Mouse (Mus musculus) hindbrain, embryonic 10.5 days (tissue): ENCODE results near the gene Tufm. TPM values are rescaled to one million over a fixed set of nuclear protein-coding genes. Genes with fewer than 3 reads are reported as not detected.

Source experiments
- DNase-seq: peaks from one replicate; pipeline ENCODE4 v3.0.0-alpha.2; 2017; ENCODE audit warnings: low spot score
- H3K27ac ChIP-seq: fragments of 300-500 bp; sonication (generic); 2 replicates; pipeline ENCODE4 v1.5.1; 2016; ENCODE audit warnings: mild to moderate bottlenecking, moderate library complexity
- H3K27me3 ChIP-seq: fragments of 300-500 bp; sonication (generic); 2 replicates; pipeline ENCODE4 v1.6.1; 2016; ENCODE audit warnings: mild to moderate bottlenecking; ENCODE audit not compliant: poor library complexity, insufficient read depth, severe bottlenecking
- H3K36me3 ChIP-seq: fragments of 300-500 bp; sonication (generic); 2 replicates; pipeline ENCODE4 v1.6.1; 2016; ENCODE audit warnings: mild to moderate bottlenecking, moderate library complexity
- H3K4me1 ChIP-seq: fragments of 300-500 bp; sonication (generic); replicated peaks from 2 replicates; pipeline ENCODE4 v1.6.1; 2016; ENCODE audit warnings: mild to moderate bottlenecking
- H3K4me3 ChIP-seq: fragments of 300-500 bp; sonication (generic); 2 replicates; pipeline ENCODE4 v1.5.1; 2016; ENCODE audit warnings: mild to moderate bottlenecking, moderate library complexity
- H3K9me3 ChIP-seq: fragments of 300-500 bp; sonication (generic); 2 replicates; pipeline ENCODE4 v1.6.1; 2016; ENCODE audit warnings: mild to moderate bottlenecking, moderate library complexity
- WGBS: fragments of 180-500 bp; shearing (Covaris S2); methylation state at CpG from one replicate; pipeline ENCODE4 v1.1.7; 2016; 5-methylcytosine and 5-hydroxymethylcytosine counted together
- polyA plus RNA-seq: library from polyadenylated mRNA; unstranded; fragments of >200 nt; fragmentation: Nextera tagmentation; extraction: Ambion mirVana; gene quantifications from 2 replicates; pipeline ENCODE4 v1.2.1, GENCODE M21; 2016

Gene Tufm
- polyA plus RNA-seq, 1 experiment from 2014 or later = 156 TPM

GRCm38 (mm10) chr7:126507126-126507778, 20.1 kb downstream of the Tufm start:
- DNase-seq = no peak
- H3K27me3 ChIP-seq = no peaks in the 10 kb centered on the region
- H3K4me1 ChIP-seq = peaks cover 5% of the 10 kb centered on the region
- H3K4me3 ChIP-seq = no peak overlapping the region
- no peaks in the 10 kb centered on the region for H3K36me3 ChIP-seq
- no peaks in the 10 kb centered on the region for H3K9me3 ChIP-seq
- H3K27ac ChIP-seq = no peak overlapping the region
- 91% methylated on average over 8 of the region's 8 CpGs for WGBS

DNA sequence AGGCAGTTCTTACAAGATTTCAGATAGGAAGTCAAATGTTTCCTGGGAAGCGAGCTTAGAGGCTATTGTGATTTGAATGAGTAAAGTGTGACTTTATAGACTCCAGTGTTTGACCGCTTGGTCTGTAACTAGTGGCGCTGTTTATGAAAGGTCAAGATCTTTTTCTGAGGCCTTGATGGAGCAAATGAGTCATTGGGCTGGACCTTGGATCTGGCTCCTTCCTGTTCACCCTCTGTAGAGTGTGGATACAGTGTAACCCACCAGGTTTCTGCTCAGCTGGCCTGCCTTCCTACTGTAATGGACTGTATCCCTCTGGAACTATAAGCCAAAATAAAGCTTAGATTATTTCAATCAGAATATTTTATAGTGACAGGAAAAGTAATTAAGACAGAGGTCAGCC, 24.1 kb downstream of the Tufm start:
- no peak for DNase-seq
- Histone ChIP-seq H3K9me3 (no peaks in the 10 kb centered on the region), H3K4me3 (no peak overlapping the region), H3K27me3 (no peaks in the 10 kb centered on the region), H3K36me3 (no peaks in the 10 kb centered on the region), H3K27ac (no peak overlapping the region), H3K4me1 (no peaks in the 10 kb centered on the region)
- WGBS = 87% methylated on average over 3 of the region's 3 CpGs

- WGBS = 81% methylated on average over 5 of the region's 5 CpGs
- H3K27ac ChIP-seq = no peak overlapping the region
- DNase-seq = no peak
- H3K36me3 ChIP-seq = no peaks in the 10 kb centered on the region
- H3K4me1 ChIP-seq = peaks cover 10% of the 10 kb centered on the region
- no peaks in the 10 kb centered on the region for H3K9me3 ChIP-seq
- H3K4me3 ChIP-seq = no peak overlapping the region
- H3K27me3 ChIP-seq = no peaks in the 10 kb centered on the region; the same call in 1 of the 2 replicates
Measured at GRCm38 (mm10) chr7:126518261-126518941, 31.2 kb downstream of the Tufm start.

DNA sequence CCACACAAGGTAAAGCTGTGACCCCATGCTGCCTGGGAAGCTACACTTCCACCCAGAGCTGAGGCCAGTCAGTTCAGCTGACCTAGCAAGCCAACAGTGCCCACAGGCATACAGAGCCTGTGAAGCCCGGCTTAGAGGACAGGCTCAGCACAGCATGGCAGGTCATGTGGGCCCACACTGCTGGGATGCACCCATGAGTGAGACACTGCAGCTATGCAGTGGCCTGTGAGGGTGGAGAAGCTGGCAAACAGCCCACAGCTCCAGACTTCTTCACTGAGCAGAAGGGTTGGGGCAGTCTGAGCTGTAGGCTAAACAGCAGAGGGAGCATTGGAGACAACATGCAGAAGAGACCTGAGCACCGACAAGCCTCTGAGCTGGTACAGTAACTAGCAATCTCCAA, 32.4 kb downstream of the Tufm start:
- DNase-seq = no peak
- Histone ChIP-seq H3K36me3 (no peaks in the 10 kb centered on the region), H3K27ac (no peak overlapping the region), H3K27me3 (no peaks in the 10 kb centered on the region; the same call in 1 of the 2 replicates), H3K4me3 (no peak overlapping the region), H3K9me3 (no peaks in the 10 kb centered on the region), H3K4me1 (peaks cover 10% of the 10 kb centered on the region)
- 80% methylated on average over 2 of the region's 2 CpGs for WGBS

DNA sequence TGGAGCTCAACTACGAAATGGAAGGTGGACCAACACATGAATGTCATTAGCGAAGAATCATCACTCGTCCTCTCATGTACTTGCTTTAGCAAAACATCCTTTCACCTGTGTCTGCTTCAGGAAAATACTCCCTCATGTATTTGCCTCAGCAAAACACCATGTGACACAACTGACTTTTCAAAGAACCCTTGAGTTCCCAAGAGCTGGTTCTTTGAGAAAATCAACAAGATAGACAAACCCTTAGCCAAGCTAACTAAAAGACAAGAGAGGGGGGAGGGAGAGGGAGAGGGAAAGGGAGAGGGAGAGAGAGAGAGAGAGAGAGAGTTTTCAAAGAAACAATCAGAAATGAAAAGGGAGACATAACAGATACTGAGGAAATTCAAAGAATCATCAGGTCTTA, 36.2 kb downstream of the Tufm start:
- peaks cover 12% of the 10 kb centered on the region for H3K4me1 ChIP-seq
- no peaks in the 10 kb centered on the region for H3K9me3 ChIP-seq
- no peaks in the 10 kb centered on the region for H3K36me3 ChIP-seq
- DNase-seq = no peak
- H3K27ac ChIP-seq = no peak overlapping the region
- H3K4me3 ChIP-seq = no peak overlapping the region
- no peaks in the 10 kb centered on the region; the same call in 1 of the 2 replicates for H3K27me3 ChIP-seq
- 80% methylated on average over 3 of the region's 3 CpGs for WGBS

DNA sequence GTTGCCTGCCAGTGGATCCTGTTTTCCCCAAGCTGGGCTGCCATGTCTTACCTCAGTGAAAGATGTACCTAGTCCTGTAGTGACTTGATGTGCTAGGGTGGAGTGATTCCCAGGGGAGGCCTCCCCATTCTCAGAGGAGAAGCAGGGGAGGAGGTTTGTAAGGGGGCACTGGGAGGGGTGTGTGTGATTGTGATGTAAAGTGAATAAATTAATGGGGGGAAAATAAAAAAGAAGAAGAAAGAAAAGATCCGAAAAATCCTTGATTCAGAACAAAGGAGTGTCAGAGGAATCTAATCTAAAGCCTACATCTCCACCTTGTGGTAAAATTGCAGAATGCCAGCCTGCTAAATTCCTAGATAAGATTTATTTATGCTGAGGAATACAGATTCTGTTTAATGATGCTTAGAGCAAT, 41.0 kb downstream of the Tufm start:
- no peaks in the 10 kb centered on the region for H3K27me3 ChIP-seq
- DNase-seq = peak; percentile 45
- no peaks in the 10 kb centered on the region for H3K36me3 ChIP-seq
- H3K9me3 ChIP-seq = no peaks in the 10 kb centered on the region
- no peak overlapping the region for H3K4me3 ChIP-seq
- peak overlapping the region; percentile 88 for H3K27ac ChIP-seq
- 21% methylated on average over 1 of the region's 1 CpGs for WGBS
- H3K4me1 ChIP-seq = 0 out of 2 replicates have a peak, but pooled peaks cover 4% of the 10 kb centered on the region

DNA sequence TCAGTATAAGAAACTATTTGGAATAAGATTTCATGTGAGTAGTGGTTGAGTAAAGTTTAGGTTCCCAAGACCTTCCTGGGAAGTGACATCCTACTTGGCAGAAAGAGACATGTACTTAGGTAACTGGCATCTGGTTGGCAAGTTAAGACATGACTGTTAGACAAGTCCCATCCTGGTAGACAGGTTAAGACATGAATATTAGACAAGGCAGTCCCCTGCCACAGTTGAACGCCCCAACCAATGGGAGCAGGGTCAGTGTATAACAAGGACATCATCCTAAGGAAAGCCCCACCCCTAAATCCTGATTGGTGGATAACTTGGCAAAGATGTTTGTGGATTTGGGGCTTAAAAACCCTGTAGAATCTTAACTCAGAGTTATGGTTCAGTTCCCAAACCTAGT, 46.3 kb downstream of the Tufm start:
- H3K4me3 ChIP-seq = no peak overlapping the region
- H3K36me3 ChIP-seq = no peaks in the 10 kb centered on the region
- WGBS = 79% methylated on average over 1 of the region's 1 CpGs
- H3K27me3 ChIP-seq = peaks cover 29% of the 10 kb centered on the region
- H3K4me1 ChIP-seq = peaks cover 10% of the 10 kb centered on the region
- no peak overlapping the region for H3K27ac ChIP-seq
- no peaks in the 10 kb centered on the region for H3K9me3 ChIP-seq
- DNase-seq = no peak

DNA sequence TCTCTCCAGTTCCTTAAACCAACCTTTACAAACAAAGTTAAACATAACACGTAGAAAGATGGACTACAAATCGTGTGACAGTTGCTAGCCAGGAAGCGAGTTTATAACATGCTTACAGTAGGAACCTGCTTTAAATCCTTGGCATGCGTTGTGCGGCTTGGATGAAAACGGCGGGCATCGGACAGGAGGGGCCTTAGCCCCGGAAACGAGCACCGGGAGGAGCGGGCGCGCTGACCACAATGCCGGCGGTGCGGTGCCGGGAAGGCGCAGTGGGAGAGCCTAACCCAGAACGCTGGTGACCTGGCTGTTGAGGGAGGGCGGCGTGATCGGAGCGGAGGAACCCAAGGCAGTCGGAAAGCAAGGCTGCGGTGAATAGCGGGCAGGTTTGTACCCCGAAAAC, 48.6 kb downstream of the Tufm start:
- Histone ChIP-seq H3K27me3 (peaks cover 29% of the 10 kb centered on the region), H3K27ac (peak overlapping the region; percentile 77)
- 2% methylated on average over 28 of the region's 28 CpGs for WGBS

DNA sequence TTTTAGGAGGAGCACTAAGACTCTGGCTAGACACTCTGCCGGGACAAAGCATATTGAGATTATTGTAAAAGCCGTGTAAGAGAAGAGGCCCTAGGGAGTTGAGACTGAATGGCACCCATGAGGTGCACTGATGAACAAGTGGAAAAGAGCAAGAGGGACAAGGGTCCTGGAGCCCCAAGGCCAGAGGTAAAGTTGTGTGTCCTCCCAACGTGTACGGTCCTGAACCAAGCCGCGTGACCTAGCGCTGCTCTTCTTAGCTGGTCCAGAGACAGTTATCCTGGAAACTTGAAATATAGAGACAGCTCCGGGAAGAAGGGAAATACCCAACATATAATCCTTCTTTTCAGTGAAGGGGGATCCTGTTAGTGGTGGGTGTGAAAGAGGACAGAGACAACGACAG, 49.3 kb downstream of the Tufm start:
- no peaks in the 10 kb centered on the region for H3K36me3 ChIP-seq
- peak overlapping the region; percentile 58 for H3K4me3 ChIP-seq
- 0 out of 2 replicates have a peak overlapping the region, but pooled peaks have one; percentile 77 for H3K27ac ChIP-seq
- peaks cover 29% of the 10 kb centered on the region for H3K27me3 ChIP-seq
- H3K4me1 ChIP-seq = peaks cover 10% of the 10 kb centered on the region
- DNase-seq = no peak
- 64% methylated on average over 9 of the region's 9 CpGs for WGBS
- H3K9me3 ChIP-seq = no peaks in the 10 kb centered on the region

More for the DNA sequence above, 48.6 kb downstream of the Tufm start:
- H3K9me3 ChIP-seq = no peaks in the 10 kb centered on the region
- DNase-seq = peak; percentile 53
- peaks cover 10% of the 10 kb centered on the region for H3K4me1 ChIP-seq
- H3K4me3 ChIP-seq = peak overlapping the region; percentile 58
- H3K36me3 ChIP-seq = no peaks in the 10 kb centered on the region

GRCm38 (mm10) chr7:126537820-126538585, 50.8 kb downstream of the Tufm start:
- no peaks in the 10 kb centered on the region for H3K36me3 ChIP-seq
- WGBS = 78% methylated on average over 5 of the region's 5 CpGs
- peak; percentile 23 for DNase-seq

More at GRCm38 (mm10) chr7:126537820-126538585, 50.8 kb downstream of the Tufm start:
- Histone ChIP-seq H3K4me3 (no peak overlapping the region), H3K4me1 (peaks cover 10% of the 10 kb centered on the region), H3K9me3 (no peaks in the 10 kb centered on the region), H3K27ac (no peak overlapping the region), H3K27me3 (peaks cover 29% of the 10 kb centered on the region)
